In genomic region chr17:8641491-8641890, GRCm38 (mm10) we compare ENCODE assay signal across 26 mouse cellular contexts.
"Had no signal": no experiment of that assay in that cellular context is flagged by ENCODE, and none has a peak within 500 bp of the region (broad histone marks: within the 10 kb centered on the region; RNA-seq: fewer than 3 reads in every experiment).

No protein-coding gene starts in this region.

- H3K9ac ChIP-seq: heart, embryonic 13.5 days; heart, embryonic 15.5 days; hindbrain, embryonic 13.5 days; hindbrain, embryonic 15.5 days; limb, embryonic 12.5 days; liver, embryonic 13.5 days had no signal

- H3K36me3 ChIP-seq: heart, embryonic 10.5 days; heart, embryonic 13.5 days; heart, embryonic 15.5 days; hindbrain, embryonic 13.5 days; hindbrain, embryonic 15.5 days; limb, embryonic 10.5 days; limb, embryonic 12.5 days; liver, embryonic 13.5 days had no signal

- H3K9me3 ChIP-seq: heart, embryonic 10.5 days; heart, embryonic 13.5 days; heart, embryonic 15.5 days; hindbrain, embryonic 13.5 days; hindbrain, embryonic 15.5 days; limb, embryonic 10.5 days; limb, embryonic 12.5 days; liver, embryonic 13.5 days had no signal

- ATAC-seq: hindbrain, postnatal 0 days; intestine, embryonic 16.5 days had no signal

- H3K27me3 ChIP-seq: heart, embryonic 15.5 days; hindbrain, embryonic 15.5 days; limb, embryonic 12.5 days; liver, embryonic 13.5 days had no signal

- H3K4me3 ChIP-seq: gastrocnemius, adult 2 months; heart, embryonic 10.5 days; heart, embryonic 13.5 days; heart, embryonic 15.5 days; hindbrain, embryonic 13.5 days; hindbrain, embryonic 15.5 days; left cerebral cortex, adult 2 months; limb, embryonic 10.5 days; limb, embryonic 12.5 days; liver, embryonic 13.5 days had no signal

- DNase-seq: gastrocnemius, adult 2 months; gastrocnemius, postnatal 10 days; gastrocnemius, postnatal 25 days; heart, adult 18-20 months; heart, postnatal 14 days; heart, postnatal 36 days; kidney, adult 11 months; kidney, adult 2 months; kidney, adult 9 months; kidney, postnatal 10 days; kidney, postnatal 25 days; kidney, postnatal 4 days; layer of hippocampus, adult 9-11 months; liver; liver, embryonic 13.5 days had no signal

- H3K27ac ChIP-seq: gastrocnemius, adult 2 months; heart, embryonic 10.5 days; heart, embryonic 13.5 days; heart, embryonic 15.5 days; hindbrain, embryonic 13.5 days; hindbrain, embryonic 15.5 days; hindbrain, postnatal 0 days; left cerebral cortex, adult 2 months; limb, embryonic 10.5 days; limb, embryonic 12.5 days; liver, embryonic 13.5 days had no signal

- H3K4me2 ChIP-seq: heart, embryonic 13.5 days; heart, embryonic 15.5 days; hindbrain, embryonic 13.5 days; hindbrain, embryonic 15.5 days; limb, embryonic 12.5 days; liver, embryonic 11.5 days; liver, embryonic 13.5 days had no signal

- H3K4me1 ChIP-seq: heart, embryonic 10.5 days; heart, embryonic 13.5 days; heart, embryonic 15.5 days; hindbrain, embryonic 13.5 days; hindbrain, embryonic 15.5 days; limb, embryonic 12.5 days; liver, embryonic 13.5 days had no signal
